Comparison of ENCODE assay signal across 8 mouse cellular contexts in the genomic region with DNA sequence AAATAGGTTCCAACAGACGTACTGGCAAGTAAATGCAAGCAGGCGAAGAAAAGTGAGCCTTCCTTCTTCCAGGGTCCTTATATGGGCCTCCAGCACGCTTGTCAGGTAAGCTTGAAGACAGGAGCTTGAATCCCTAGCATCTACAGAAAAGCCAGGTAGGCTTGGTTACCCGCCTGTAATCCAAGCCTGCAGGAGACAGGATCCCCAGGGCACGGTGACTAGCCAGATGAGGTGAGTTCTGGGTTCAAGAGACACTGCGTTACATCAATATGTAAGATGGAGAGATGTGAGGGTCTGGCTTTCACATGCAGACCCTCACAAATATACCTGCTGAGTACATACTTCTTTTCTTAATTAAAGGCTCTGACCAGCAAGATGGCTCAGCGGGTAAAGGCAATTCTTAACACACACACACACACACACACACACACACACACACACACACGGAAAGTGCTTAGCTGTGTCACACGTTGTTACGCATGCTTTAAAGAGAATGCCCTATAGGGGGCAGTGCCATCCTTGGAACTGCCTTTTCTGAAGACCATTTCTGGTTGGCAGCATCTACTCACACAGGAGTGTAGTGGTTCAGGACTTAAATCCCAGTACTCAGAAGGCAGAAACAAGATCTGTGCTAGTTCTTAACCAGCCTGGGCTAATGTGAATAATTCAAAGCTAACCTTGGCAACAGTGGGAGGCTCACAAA. TPM values are rescaled to one million over a fixed set of nuclear protein-coding genes. Genes with fewer than 3 reads are reported as not detected.
DNase-seq lines count a peak whose midpoint lies in the region; TF ChIP-seq lines count a peak whose summit lies in the region.

No protein-coding gene starts in this region.

- H3K27ac ChIP-seq in gastrocnemius, adult 2 months = peak overlapping the region; percentile 89; the same call in 1 of the 2 replicates
- H3K27ac ChIP-seq in midbrain, embryonic 10.5 days (replicated peaks) = peak overlapping the region; percentile 93; the same call in 1 of the 2 replicates
- peak overlapping the region; percentile 9; the same call in 1 of the 2 replicates for H3K27ac ChIP-seq in spleen, adult 2 months (ENCODE audit: insufficient read depth, low read length)

- WGBS in midbrain, embryonic 10.5 days = 49% methylated on average over 10 of the region's 10 CpGs
- 38% methylated on average over 10 of the region's 10 CpGs for WGBS in spleen, adult 2 months

- H3K4me3 ChIP-seq in gastrocnemius, adult 2 months = peak overlapping the region; percentile 85
- H3K4me3 ChIP-seq in midbrain, embryonic 10.5 days = peak overlapping the region; percentile 81
- no peak overlapping the region for H3K4me3 ChIP-seq in spleen, adult 2 months (ENCODE audit: extremely low read depth, insufficient read depth, insufficient read length)

- peak; percentile 41 for DNase-seq in gastrocnemius, adult 2 months
- no peak for DNase-seq in gastrocnemius, adult 8-10 months (ENCODE audit: low spot score in 2 of 2)
- DNase-seq in brain, embryonic 18.5 days (ENCODE audit: low read depth, low spot score) = peak; percentile 4
- DNase-seq in fibroblast of lung, adult 2 months (ENCODE audit: low read depth) = peak; percentile 47
- peak; percentile 93 for DNase-seq in induced T-regulatory cell, adult 2 months (ENCODE audit: low read depth)
- peak; percentile 49 for DNase-seq in left cerebral cortex, postnatal 4 days
- peak; percentile 37 for DNase-seq in midbrain, embryonic 10.5 days (ENCODE audit: low spot score)
- DNase-seq in spleen, adult 2 months (ENCODE audit: low read depth in 1 of 2, low spot score in 2 of 2) = peak; percentile 71 to 88

- peaks cover 18% of the 10 kb centered on the region for H3K36me3 ChIP-seq in midbrain, embryonic 10.5 days
- H3K36me3 ChIP-seq in spleen, adult 2 months (ENCODE audit: control insufficient read depth, insufficient read depth, low read length) = peaks cover 8% of the 10 kb centered on the region; the same call in 1 of the 2 replicates

- no peaks in the 10 kb centered on the region for H3K9me3 ChIP-seq in midbrain, embryonic 10.5 days (replicated peaks)

- peak; percentile 43 for TF ChIP-seq CTCF in gastrocnemius, adult 2 months (IDR thresholded peaks at IDR 0.05)
- peak; percentile 63; the same call in 1 of the 2 replicates for TF ChIP-seq CTCF in spleen, adult 2 months (IDR thresholded peaks at IDR 0.05; ENCODE audit: extremely low read depth, insufficient read depth, insufficient read length, insufficient replicate concordance)

- intact Hi-C loops in gastrocnemius, adult 2 months (cut with DNase I) = loop anchor here (2.0 to 5.0 kb wide), 2 partner anchors 39 to 47 kb away; partner anchors contain the start of genes Gm49318, Pigyl and Zfp653
- intact Hi-C loops in left cerebral cortex, postnatal 4 days (cut with DNase I) = no loop called here

- H3K4me1 ChIP-seq in midbrain, embryonic 10.5 days = peaks cover 22% of the 10 kb centered on the region
- peaks cover 36% of the 10 kb centered on the region; the same call in 1 of the 2 replicates for H3K4me1 ChIP-seq in spleen, adult 2 months (ENCODE audit: control insufficient read depth, insufficient read depth, insufficient read length)

- no peaks in the 10 kb centered on the region for H3K27me3 ChIP-seq in midbrain, embryonic 10.5 days (ENCODE audit: low read depth, poor library complexity, severe bottlenecking)
- H3K27me3 ChIP-seq in spleen, adult 2 months (ENCODE audit: control insufficient read depth, insufficient read depth, low read length) = no peaks in the 10 kb centered on the region

- no peak for TF ChIP-seq POLR2A in spleen, adult 2 months (IDR thresholded peaks at IDR 0.05; ENCODE audit: low read depth, low read length)

RNA-seq across cellular contexts. Expression of gene Elof1, which starts 0.9 kb away (rescaled TPM):
- 10 to 100 TPM; 35.0 to 39.5 TPM for total RNA-seq in gastrocnemius, adult 2 months (2021)
- total RNA-seq in gastrocnemius, adult 8-10 months (2022) = 10 to 100 TPM; 37.2 to 44.8 (median 43.2) TPM
- total RNA-seq in left cerebral cortex, postnatal 4 days (2021) = 10 to 100 TPM; 65.7 to 66.6 TPM
- polyA plus RNA-seq in midbrain, embryonic 10.5 days (2016; fragmentation: Nextera tagmentation; extraction: Ambion mirVana) = 251 and 265 TPM in 2 replicates
- 70.2 and 89.3 TPM in 2 replicates for polyA plus RNA-seq in spleen, adult 2 months (2012; rRNA removed)

RNA-seq across cellular contexts. Expression of gene Acp5, which starts 17.6 kb away (rescaled TPM):
- 1 to 10 TPM in 1 of 2 experiments, under 1 TPM in 1; 0.23 to 1.5 TPM for total RNA-seq in gastrocnemius, adult 2 months (2021)
- 1 to 10 TPM in 2 of 4 experiments, under 1 TPM in 2; 0.17 to 2.9 (median 1.4) TPM for total RNA-seq in gastrocnemius, adult 8-10 months (2022)
- under 1 TPM; 0.26 to 0.38 TPM for total RNA-seq in left cerebral cortex, postnatal 4 days (2021)
- 20.2 and 20.9 TPM in 2 replicates for polyA plus RNA-seq in midbrain, embryonic 10.5 days (2016; fragmentation: Nextera tagmentation; extraction: Ambion mirVana)
- 309 and 340 TPM in 2 replicates for polyA plus RNA-seq in spleen, adult 2 months (2012; rRNA removed)

RNA-seq across cellular contexts. Expression of gene Cnn1, which starts 18.9 kb away (rescaled TPM):
- total RNA-seq in gastrocnemius, adult 2 months (2021) = 1 to 10 TPM; 3.0 to 3.5 TPM
- total RNA-seq in gastrocnemius, adult 8-10 months (2022) = 1 to 10 TPM; 1.7 to 4.9 (median 2.1) TPM
- total RNA-seq in left cerebral cortex, postnatal 4 days (2021) = under 1 TPM in 1 of 2 experiments, not detected in 1; 0.44 TPM
- polyA plus RNA-seq in midbrain, embryonic 10.5 days (2016; fragmentation: Nextera tagmentation; extraction: Ambion mirVana) = 1.0 and 3.0 TPM in 2 replicates
- 7.2 and 8.0 TPM in 2 replicates for polyA plus RNA-seq in spleen, adult 2 months (2012; rRNA removed)

RNA-seq across cellular contexts. Expression of gene Ecsit, which starts 32.7 kb away (rescaled TPM):
- 10 to 100 TPM; 84.5 to 96.6 TPM for total RNA-seq in gastrocnemius, adult 2 months (2021)
- 100 to 1,000 TPM in 1 of 4 experiments, 10 to 100 TPM in 3; 79.8 to 101 (median 93.0) TPM for total RNA-seq in gastrocnemius, adult 8-10 months (2022)
- total RNA-seq in left cerebral cortex, postnatal 4 days (2021) = 10 to 100 TPM; 43.2 to 44.6 TPM
- 41.1 and 44.1 TPM in 2 replicates for polyA plus RNA-seq in midbrain, embryonic 10.5 days (2016; fragmentation: Nextera tagmentation; extraction: Ambion mirVana)
- 21.8 and 30.1 TPM in 2 replicates for polyA plus RNA-seq in spleen, adult 2 months (2012; rRNA removed)

RNA-seq across cellular contexts. Expression of gene Pigyl, which starts 38.7 kb away (rescaled TPM):
- total RNA-seq in gastrocnemius, adult 2 months (2021) = 10 to 100 TPM; 34.7 to 41.3 TPM
- 10 to 100 TPM; 30.6 to 39.5 (median 34.8) TPM for total RNA-seq in gastrocnemius, adult 8-10 months (2022)
- 10 to 100 TPM; 37.4 to 38.1 TPM for total RNA-seq in left cerebral cortex, postnatal 4 days (2021)
- 57.8 and 60.3 TPM in 2 replicates for polyA plus RNA-seq in midbrain, embryonic 10.5 days (2016; fragmentation: Nextera tagmentation; extraction: Ambion mirVana)
- polyA plus RNA-seq in spleen, adult 2 months (2012; rRNA removed) = 23.6 and 38.6 TPM in 2 replicates

Comparison
In these comparisons a context has a peak if more than half of its experiments do, and no peak if none do; other contexts are left out.
1. DNase-seq: peak in gastrocnemius, adult 2 months (single experiment), brain, embryonic 18.5 days (single experiment), fibroblast of lung, adult 2 months (single experiment), induced T-regulatory cell, adult 2 months (single experiment), left cerebral cortex, postnatal 4 days (single experiment), midbrain, embryonic 10.5 days (single experiment) and spleen, adult 2 months (2 of 2); none in gastrocnemius, adult 8-10 months (0 of 2).
2. H3K27ac ChIP-seq: peak in every context shown above with its lines; median percentile 93 in midbrain, embryonic 10.5 days; 89 in gastrocnemius, adult 2 months; 9 in spleen, adult 2 months.